Mouse (Mus musculus) spleen, postnatal 4 days (tissue): ENCODE measurements at regions not wholly inside any gene's neighbourhood (a gene's known extent, or its start where the extent isn't known, plus 50 kb on each side); places are given as distances from the start of the nearest gene placed in this dataset.

Source experiments
- DNase-seq, 2 experiments: peaks; one replicate each; pipeline ENCODE4 v3.0.0; 2022; ENCODE audit warnings: low spot score in 2 of 2

DNA sequence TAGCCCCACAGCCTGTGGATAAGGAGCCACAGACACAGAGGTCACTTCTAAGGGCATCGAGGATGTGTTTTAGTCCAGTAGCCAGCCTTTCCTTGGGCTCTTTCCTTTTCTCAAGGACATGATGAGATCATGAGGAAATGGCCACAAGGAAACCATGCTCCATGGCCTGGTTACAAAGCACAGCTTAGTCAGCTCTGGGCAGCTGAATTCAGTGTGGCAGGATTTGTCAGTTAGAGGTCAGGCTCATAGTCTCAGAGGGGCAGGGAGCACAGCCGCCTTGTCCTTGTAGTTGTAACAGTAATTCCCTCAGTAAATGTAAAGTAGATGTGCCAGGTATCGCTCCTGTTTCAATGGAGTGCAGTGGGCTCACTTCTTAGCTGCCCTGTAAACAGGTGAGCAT, 111.7 kb upstream of the Vangl1 start:
- no peak for DNase-seq

DNA sequence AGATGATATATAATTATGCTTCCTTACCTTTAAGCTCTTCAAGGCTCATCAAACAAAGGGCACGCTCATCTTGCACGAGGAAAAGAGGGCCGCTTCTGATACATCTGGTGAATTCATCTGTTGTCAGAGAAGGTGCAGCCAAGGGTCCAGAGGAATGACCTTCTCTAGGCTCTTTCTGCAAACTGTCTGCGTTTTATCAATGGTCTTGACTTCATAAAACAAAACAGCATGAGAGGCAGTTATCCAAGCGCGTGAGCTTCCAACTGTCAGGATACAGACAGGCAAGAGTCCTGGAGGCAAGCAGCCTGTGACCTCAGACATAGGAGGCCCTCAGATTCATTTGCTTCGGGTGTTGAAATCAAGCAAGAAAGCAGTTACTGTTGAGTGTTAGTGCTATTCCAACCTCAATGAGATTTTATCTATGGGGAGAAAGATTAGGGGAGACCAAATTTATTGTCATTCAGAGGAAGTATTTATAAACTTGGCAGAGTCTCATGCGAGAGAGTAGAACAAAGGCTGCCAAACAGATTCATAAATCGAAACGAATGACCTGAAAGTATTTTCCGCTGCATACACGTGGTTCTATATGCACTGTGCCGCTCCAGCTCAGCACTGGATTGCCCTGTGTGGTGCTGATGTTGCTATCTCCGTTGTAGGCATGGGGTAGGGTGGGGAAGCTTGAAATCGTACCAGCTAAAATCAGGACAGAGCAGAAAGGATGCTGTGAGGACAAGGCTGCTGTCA, 107.2 kb upstream of the Vangl1 start:
- DNase-seq, result no peak

DNA sequence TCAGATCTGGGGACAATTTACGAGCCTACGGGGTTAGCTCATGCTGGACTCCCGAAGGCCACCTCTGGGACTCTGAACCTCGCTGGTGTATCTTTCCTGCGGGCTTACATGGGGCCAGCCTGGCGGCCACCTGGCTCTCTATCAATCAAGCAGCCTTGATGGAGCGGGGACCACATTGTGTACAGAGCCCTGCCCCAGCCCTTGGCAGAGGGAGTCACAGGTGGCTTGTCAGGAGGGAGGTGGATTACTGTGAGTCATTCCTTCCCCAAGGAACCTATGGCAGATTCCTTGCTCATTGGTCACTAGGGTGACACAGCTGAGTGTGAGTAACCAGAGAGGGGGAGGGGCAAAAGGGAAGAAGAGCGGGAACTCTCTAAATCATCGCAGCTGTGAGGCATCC, 105.8 kb upstream of the Vangl1 start:
- DNase-seq, result no peak

DNA sequence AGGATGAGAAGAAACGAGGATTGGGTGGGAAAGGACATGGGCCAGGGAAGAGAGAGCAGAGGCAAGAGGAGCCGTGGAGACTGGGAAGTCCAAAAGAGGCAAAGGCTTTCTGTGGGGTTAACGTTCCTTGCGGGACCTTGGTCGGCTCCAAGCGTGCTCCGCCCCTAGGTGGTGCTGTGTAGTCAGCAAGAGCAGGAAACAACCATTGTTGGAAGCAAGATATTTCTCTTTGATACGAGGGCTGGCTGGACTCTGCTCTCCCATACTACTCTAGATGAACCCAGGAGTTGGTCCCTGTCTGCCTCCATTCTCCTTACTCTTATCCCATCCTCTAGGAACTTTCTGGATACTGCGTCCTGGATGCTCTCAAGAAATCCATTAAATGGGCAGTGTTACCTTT, 105.3 kb upstream of the Vangl1 start:
- DNase-seq, result peak in 1 of 2 experiments; percentile 23

- no peak for DNase-seq
Measured at GRCm38 (mm10) chr3:102307656-102308055, 103.2 kb upstream of the Vangl1 start.

DNA sequence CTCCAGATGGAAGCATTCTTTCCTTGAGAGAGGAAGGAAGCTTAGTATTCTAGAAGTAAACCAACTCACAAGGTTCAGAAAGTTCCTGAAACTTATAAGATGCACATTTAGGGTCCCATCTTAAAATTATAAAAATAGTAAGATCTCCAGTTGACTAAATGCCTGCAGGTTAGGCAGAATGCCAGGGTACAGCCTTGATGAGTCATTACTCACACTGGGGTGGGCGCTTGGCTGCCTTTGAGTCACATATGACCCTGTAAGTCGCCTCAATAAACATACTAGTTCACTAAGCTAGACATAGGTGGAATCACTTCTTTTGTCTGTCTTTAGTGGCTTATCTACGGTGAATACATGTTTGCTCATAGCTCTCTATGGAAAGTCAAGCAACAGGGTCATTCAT, 87.9 kb upstream of the Vangl1 start:
- DNase-seq, result no peak

DNA sequence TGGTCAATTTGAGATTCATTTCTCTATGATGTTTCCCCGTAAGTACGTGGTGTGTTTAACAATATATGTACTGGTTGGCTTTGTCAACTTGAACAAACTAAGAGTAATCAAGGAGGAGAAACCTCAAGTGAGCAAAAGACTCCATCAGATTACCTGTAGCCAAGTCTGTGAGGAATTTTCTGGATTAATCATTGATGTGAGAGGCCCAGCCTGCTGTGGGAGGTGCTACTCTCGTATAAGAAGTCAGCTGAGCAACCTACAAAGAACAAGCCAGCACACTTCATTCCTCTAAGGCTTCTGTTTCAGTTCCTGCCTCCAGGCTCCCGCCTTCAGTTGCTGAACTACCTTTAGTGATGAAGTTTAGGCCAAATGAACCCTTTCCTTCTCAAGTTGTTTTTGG, 77.5 kb upstream of the Vangl1 start:
- DNase-seq, result no peak

DNA sequence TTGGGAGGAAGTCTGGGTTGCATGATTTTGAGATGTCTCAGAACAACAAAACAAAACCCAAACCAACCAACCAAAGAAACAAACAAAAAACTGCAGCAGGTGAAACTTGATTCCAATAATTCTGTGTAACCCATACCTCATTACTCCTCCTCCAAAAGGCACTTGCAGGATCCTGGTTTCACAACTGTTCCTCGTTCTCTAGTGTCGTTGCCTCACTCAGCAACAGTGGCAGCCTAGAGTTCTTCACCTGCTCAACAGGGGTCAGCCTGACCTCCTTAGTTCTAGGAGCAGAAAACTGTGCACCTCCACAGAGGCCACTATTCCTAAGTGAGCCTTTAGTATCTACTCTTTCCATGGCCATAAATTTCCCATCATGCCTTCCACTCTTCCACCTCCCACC, 72.3 kb upstream of the Vangl1 start:
- DNase-seq, result no peak

DNA sequence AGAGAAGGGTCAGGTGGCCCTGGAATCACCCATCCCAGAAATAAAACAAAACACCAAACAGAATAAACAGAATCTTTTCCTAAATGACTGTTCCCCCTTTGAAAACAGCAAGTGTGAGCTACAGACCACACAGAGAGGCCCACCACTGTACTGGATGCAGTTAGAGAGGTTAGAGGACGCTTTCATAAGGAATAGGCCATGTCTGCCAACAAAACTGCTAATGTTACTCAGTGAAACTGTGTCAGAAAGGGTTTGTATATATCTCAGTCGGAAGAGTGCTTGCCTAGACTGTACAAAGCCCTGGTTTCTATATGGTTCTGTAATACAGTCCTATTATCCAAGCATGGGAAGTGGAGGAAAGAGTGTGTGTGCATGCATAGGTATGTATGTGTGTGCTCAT, 71.8 kb upstream of the Vangl1 start:
- DNase-seq, result no peak

- DNase-seq, result no peak
Measured at GRCm38 (mm10) chr3:102275256-102276022, 70.9 kb upstream of the Vangl1 start.

DNA sequence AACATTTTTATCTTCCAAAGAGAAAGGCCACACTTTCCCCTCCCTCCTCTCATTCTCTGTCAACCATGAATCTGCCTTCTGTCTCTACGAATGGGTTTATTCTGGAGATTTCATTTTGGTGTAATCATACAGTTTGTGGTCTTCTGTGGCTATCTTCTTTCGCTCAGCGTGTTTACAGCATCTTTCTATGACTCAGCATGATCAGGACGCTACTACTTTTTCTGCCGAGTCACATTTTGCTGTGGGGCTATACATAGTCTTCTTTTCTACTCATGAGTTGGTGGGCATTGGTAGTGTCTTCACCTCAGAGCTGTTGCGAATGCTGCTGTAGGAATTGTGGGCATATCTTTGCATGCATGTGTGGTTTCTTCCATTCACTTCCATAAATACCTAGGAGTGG, 66.3 kb upstream of the Vangl1 start:
- no peak for DNase-seq

- no peak for DNase-seq
Measured at GRCm38 (mm10) chr3:102270257-102270656, 65.8 kb upstream of the Vangl1 start.

DNA sequence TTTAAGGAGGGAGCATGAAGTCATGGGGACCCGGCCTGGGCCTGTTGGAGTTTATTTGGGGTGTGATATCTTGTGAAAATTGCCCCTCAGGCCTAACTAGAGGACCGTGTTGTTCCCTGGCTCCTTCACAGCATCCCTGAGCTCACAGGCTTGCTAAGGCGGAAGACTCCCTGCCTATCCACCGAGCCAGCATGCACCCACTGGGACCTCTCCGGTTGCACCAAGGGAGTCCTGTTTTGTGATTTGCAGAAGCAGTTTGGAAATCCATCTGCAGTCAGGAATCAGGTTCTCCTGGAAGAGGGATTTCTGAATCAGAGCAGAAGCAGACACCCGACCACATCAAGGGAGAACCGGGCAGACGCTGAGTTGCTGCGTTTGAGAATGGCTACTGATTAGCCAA, 61.6 kb upstream of the Vangl1 start:
- DNase-seq, result no peak

DNA sequence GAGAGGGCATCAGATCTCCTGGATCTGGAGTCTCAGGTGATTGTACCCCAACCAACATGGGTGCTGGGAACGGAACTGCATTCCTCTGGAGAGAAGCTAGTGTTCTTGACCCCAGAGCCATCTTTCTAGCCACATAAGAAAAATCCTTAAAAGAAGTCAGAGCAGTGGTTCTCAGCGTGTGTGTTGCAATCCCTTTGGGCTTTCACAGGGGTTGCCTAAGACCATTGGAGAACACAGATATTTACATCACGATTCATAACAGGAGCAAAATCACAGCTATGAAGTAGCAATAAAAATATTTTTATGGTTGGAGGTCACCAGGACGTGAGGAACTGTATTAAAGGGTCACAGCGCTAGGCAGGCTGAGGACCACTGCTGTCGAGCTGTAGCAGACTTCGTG, 60.7 kb upstream of the Vangl1 start:
- DNase-seq, result no peak

DNA sequence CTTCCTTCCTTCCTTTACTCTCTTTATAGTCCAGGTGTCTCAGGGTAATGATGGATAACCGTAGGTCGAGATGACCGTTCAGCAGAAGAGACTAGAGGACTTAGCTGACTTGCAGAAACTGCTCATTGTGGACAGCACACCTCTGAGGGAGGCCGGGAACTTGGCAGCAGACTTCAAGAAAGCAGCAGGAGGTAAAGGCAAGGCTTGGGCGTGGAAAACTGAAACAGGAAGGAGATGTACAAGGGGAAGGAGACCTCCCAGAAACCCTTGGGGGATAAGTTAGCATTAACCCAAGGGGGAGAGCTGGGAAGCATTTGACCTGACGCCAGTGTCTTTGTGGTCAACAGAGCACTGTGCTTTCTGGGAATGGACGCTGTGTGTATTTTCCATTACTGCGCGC, 58.8 kb upstream of the Vangl1 start:
- DNase-seq, result no peak

- DNase-seq, result no peak
Measured at GRCm38 (mm10) chr3:102262665-102263064, 58.2 kb upstream of the Vangl1 start.

- DNase-seq, result no peak
Measured at GRCm38 (mm10) chr3:102261517-102261916, 57.0 kb upstream of the Vangl1 start.
